Mouse (Mus musculus): ENCODE measurements around the gene Olfr727. TPM values are rescaled to one million over a fixed set of nuclear protein-coding genes. Genes with fewer than 3 reads are reported as not detected.

Olfr727 gene
- polyA plus RNA-seq (2014; fragmentation: Illumina TruSeq; extraction: RNeasy Lipid Tissue Mini Kit (QIAGEN cat#74804); ENCODE audit: low read depth, low replicate concordance) = not detected

DNA sequence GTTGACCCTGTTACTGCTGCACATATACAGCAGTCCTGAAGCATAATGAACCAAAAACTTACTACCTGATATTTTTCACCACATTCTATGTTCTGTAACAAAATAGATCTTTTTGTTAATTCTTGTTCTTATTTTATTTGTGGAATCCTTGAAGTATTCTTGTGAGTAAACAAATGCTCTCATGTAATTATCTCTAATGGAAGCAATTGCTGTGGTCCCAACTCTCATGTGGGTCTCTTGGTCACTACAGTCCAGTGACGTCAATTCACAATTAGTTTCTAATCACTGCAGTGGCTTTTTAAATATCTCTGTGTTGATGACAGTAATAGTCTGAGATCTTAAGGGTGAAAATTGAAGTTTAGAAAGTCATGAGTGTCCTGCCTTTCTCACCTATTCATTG is at the start of gene Olfr727:
Gene Olfr727 (plus strand): TSS at position 301 of the 400 bp plus-strand sequence.

DNA sequence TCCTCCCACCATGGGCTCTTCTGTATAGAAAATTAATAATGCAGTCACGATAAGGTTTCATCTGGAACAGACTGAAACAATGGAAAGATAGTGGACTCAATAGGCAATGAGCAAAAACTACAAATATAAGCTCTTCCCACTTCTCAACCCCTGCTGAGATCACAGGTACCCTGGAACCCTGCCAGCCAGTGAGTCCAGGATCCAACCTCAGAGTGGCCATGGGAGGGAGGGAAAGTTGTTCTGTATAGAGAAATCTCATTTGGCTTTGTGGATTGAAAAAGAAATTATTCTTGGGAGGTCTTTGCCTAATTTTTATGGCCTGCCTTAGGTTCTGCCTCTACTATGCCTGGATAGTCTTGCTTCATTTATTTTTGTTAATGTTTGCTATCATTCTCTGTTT is 32.1 kb upstream of the Olfr727 start, which contains the start of gene Olfr726:
Gene Olfr726 (minus strand): TSS at position 101 of the 400 bp plus-strand sequence.

DNA sequence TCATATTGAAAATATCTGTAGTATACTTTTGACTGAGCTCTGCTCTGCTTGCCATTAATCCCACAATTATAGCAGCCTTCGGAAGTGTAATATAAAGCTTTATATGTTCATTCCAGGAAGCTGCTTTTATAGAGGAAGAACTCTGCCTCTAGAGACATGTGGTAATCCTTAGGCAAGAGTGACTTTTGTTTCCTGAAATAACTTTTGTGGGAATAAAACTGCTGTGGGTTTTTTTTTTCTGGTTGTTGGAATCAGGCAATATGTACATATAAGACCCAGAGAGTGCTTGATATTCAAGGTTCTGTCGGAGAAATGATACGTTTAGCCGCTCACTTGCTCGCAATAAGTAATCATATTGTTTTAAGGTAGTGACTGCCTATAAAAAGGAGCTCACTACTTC is 19.6 kb downstream of the Olfr727 start, which contains the start of gene Olfr728:
Gene Olfr728 (minus strand): TSS at position 101 of the 400 bp plus-strand sequence.

DNA sequence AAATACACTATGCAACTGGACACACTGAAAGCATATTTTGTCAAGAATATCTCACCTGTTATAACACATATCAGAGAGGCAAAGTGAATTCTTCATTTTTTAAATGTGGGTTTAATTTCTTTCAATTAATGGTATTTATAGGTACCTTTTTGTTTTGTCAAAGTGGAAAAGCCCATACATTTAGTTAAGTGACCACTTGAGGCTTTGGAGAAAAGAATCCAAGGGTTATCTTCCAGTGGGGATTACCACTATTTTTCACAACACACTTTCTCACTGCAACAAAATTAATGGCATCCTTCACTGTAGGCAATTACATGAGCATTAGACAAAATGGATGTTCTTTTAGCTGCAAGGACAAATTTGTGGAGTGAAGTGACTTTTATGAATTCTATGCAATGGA is 29.8 kb downstream of the Olfr727 start, which contains the start of gene Olfr729:
Gene Olfr729 (minus strand): TSS at position 101 of the 400 bp plus-strand sequence.

Other genes starting within 250 kb of the Olfr727 start
- not detected for gene Olfr722, start 221.2 kb upstream of the Olfr727 start, polyA plus RNA-seq (2014; fragmentation: Illumina TruSeq; extraction: RNeasy Lipid Tissue Mini Kit (QIAGEN cat#74804); ENCODE audit: low read depth, low replicate concordance)
- not detected for gene Olfr723, start 191.4 kb upstream of the Olfr727 start, polyA plus RNA-seq (2014; fragmentation: Illumina TruSeq; extraction: RNeasy Lipid Tissue Mini Kit (QIAGEN cat#74804); ENCODE audit: low read depth, low replicate concordance)
- not detected for gene Olfr724, start 159.9 kb upstream of the Olfr727 start, polyA plus RNA-seq (2014; fragmentation: Illumina TruSeq; extraction: RNeasy Lipid Tissue Mini Kit (QIAGEN cat#74804); ENCODE audit: low read depth, low replicate concordance)
- not detected for gene Olfr725, start 82.8 kb upstream of the Olfr727 start, polyA plus RNA-seq (2014; fragmentation: Illumina TruSeq; extraction: RNeasy Lipid Tissue Mini Kit (QIAGEN cat#74804); ENCODE audit: low read depth, low replicate concordance)
- gene Olfr726, start 32.2 kb upstream of the Olfr727 start, polyA plus RNA-seq (2014; fragmentation: Illumina TruSeq; extraction: RNeasy Lipid Tissue Mini Kit (QIAGEN cat#74804); ENCODE audit: low read depth, low replicate concordance) = not detected
- gene Olfr728, start 19.5 kb downstream of the Olfr727 start, polyA plus RNA-seq (2014; fragmentation: Illumina TruSeq; extraction: RNeasy Lipid Tissue Mini Kit (QIAGEN cat#74804); ENCODE audit: low read depth, low replicate concordance) = not detected
- gene Olfr729, start 29.7 kb downstream of the Olfr727 start, polyA plus RNA-seq (2014; fragmentation: Illumina TruSeq; extraction: RNeasy Lipid Tissue Mini Kit (QIAGEN cat#74804); ENCODE audit: low read depth, low replicate concordance) = not detected
- not detected for gene Olfr730, start 65.0 kb downstream of the Olfr727 start, polyA plus RNA-seq (2014; fragmentation: Illumina TruSeq; extraction: RNeasy Lipid Tissue Mini Kit (QIAGEN cat#74804); ENCODE audit: low read depth, low replicate concordance)
- not detected for gene Olfr731, start 118.7 kb downstream of the Olfr727 start, polyA plus RNA-seq (2014; fragmentation: Illumina TruSeq; extraction: RNeasy Lipid Tissue Mini Kit (QIAGEN cat#74804); ENCODE audit: low read depth, low replicate concordance)
- gene Olfr732, start 161.0 kb downstream of the Olfr727 start, polyA plus RNA-seq (2014; fragmentation: Illumina TruSeq; extraction: RNeasy Lipid Tissue Mini Kit (QIAGEN cat#74804); ENCODE audit: low read depth, low replicate concordance) = not detected
- not detected for gene Olfr733, start 178.3 kb downstream of the Olfr727 start, polyA plus RNA-seq (2014; fragmentation: Illumina TruSeq; extraction: RNeasy Lipid Tissue Mini Kit (QIAGEN cat#74804); ENCODE audit: low read depth, low replicate concordance)
- not detected for gene Olfr734, start 203.6 kb downstream of the Olfr727 start, polyA plus RNA-seq (2014; fragmentation: Illumina TruSeq; extraction: RNeasy Lipid Tissue Mini Kit (QIAGEN cat#74804); ENCODE audit: low read depth, low replicate concordance)
- not detected for gene Olfr735, start 225.7 kb downstream of the Olfr727 start, polyA plus RNA-seq (2014; fragmentation: Illumina TruSeq; extraction: RNeasy Lipid Tissue Mini Kit (QIAGEN cat#74804); ENCODE audit: low read depth, low replicate concordance)
- 1.4 TPM for gene Tlr11, start 234.7 kb downstream of the Olfr727 start, polyA plus RNA-seq (2014; fragmentation: Illumina TruSeq; extraction: RNeasy Lipid Tissue Mini Kit (QIAGEN cat#74804); ENCODE audit: low read depth, low replicate concordance)